Mouse (Mus musculus) inflammation-experienced regulatory T-cells, adult 6 months (primary cell): ENCODE measurements at regions not wholly inside any gene's neighbourhood (a gene's known extent, or its start where the extent isn't known, plus 50 kb on each side); places are given as distances from the start of the nearest gene placed in this dataset.

Experiments used
- ATAC-seq: one replicate; pipeline ENCODE4 v1.8.0; 2017

DNA sequence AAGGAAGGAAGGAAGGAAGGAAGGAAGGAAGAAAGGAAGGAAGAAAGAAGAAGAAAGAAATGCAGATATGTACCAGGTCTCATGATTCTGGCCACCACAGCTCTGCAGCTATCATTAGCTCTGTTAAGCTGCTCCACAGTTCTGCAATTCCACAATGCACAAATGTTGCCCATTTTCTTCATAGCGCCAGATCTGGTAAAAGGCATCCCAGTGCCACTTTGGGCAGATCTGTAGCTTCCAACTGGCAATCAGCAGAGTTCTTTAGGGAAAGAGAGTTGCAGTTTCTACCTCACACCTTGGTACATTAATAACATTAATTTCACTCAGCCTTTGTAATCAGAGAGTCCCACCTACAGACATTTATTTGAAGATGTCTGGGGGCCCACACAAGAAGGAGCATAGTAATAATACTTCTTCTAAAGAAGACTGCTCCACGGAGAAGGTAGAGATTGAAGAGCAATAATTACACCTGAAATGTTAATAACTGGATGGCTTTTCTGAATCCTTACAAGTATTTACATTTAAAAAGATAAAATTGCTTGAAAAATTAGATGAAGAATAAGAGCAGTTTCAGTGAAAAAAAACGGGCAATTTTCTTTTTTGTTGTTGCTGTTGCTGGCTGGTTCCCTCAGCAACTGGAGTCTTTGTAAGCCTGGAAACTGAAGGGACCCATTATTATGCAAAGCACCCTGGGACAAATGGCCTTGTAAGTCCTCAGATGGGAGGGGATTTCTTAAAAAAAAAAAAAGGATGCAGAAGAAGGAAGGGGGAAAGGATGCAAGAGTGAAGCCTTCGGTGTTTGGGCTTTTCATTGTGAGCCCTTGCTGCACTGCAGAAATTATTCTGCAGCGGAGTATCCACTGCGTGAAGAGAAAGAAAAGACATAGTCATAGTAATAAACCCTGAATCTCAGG lies 418.1 kb upstream of the Nr5a2 start:
- ATAC-seq = no peak

DNA sequence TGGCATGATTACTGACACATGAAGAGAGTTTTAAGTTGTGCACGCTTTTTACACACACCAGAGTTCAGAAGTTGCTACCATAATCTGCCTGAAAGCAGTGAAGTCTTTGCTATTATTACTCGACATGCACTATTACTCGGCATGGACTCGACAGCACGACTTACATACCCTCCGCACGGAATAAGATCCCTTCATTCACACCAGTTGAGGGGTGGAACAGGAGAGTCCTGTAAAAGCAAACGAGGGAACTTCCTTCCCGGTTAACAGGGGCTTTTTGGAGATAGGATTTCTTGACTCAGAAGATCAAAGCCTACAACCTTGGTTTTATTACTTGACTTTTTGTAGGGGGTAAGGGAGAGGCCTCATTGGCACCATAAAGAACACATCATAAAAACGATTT lies 416.4 kb upstream of the Nr5a2 start:
- ATAC-seq = no peak

GRCm38 (mm10) chr1:137374641-137375040 lies 414.4 kb upstream of the Nr5a2 start:
- no peak for ATAC-seq

GRCm38 (mm10) chr1:137373509-137374420 lies 413.5 kb upstream of the Nr5a2 start:
- no peak for ATAC-seq

DNA sequence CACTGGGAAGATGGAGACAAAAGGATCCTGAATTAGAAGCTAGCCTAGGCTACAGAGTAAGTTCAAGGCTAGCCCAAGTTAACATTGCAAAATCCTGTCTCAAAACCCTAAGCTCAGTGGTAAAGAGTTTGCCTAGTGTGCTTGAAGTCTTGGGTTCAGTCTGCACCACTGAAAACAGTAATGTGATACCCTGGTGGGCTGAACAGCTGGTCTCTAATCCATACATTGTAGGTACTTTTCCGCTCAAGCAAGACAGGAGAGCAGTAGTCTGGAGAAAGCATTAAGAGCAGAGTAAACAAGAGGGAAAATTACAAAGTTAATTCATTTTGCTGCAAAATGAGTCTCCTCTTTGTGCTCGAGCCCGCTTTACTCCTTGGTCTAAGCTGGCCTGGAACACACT lies 412.0 kb upstream of the Nr5a2 start:
- no peak for ATAC-seq

DNA sequence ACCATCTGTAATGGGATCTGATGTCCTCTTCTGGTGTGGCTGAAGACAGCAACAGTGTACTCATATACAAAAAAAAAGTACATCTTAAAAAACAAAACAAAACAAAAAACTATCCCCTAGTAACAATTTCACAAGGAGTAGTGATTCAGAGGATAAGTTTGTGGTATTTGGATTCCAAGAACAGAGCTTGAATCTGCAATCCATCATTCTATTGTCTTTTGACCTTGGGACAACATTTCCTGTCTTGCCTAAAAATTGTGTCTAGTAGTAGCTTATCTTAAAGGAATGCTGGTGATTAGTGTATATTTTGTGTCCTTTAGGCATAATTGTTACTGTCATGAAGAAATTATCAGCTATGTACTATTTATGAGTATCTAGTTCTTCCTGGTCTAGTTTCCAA lies 404.1 kb upstream of the Nr5a2 start:
- ATAC-seq = no peak

DNA sequence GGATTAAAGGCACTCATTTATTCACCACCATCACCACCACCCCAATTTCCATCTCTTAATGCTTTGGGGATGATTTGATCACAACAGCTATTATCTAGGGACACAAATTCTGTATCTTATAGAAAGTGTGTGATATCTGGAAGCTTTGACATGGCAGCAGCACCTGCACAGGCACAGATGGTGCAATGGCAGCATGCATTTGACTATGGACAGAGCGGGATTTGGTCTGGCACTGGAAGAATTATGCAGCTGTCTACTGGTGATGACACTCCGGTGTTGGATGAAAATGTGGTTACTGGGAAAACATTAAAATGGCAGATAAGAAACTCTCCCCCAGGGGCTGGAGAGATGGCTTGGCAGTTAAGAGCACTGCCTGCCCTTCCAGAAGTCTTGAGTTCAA lies 403.7 kb upstream of the Nr5a2 start:
- no peak for ATAC-seq

DNA sequence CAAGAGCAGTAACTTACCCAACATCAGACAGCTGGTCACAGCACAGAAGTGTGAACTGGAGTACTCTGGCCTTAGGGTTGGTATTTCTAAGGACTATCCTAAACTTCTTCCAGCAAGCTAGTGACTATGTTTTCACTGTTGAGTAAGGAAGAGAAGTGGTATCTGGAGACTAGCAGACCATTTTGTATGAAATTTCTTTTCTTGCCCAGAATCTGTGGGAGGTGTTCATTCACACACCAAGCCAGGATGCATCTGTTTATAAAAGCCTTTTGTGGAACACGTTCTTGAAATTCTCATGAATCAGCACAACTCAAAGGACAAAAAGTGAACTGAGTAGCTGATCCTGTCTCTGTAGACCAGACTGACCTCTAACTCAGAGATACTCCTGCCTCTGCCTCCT lies 403.3 kb upstream of the Nr5a2 start:
- no peak for ATAC-seq

DNA sequence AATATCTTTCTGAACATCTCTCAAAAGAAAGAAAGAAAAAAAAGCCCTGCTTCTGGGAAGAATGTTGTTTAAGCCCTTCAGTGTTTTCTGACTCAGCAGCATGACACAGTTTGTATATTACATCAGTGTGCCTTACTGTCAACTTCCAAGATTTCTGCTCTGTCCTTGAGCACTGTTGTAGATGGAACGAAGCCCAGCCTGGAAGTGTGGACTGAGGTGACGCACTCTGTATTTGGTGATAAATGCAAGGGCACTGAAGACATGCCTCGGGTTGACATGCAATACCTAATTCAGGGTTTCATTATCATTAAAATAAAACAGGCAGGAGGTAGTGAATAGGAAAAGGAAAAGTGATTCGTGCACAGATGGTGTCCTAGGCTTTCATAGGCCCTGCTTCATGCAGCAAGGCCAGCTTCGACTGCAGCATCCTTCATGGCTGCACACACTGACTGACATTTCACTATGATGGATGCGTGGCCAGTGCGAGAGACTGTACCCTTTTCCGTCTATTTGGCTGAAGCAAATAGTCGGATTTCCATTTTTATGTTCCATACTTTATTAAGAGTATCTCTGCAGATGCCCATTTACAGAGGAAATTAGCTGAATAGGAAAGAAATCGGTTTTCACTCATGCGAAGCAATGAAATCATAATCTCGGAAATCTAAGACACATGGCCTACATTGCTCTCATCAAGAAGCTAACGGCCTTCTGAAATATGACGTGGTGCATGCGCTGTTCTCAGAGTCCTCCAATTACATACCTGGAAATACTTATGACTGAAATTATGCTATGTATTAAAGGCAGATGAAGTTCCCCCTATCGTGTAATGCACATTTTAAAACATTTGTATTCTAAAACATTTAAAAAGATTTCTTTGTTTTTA lies 400.7 kb upstream of the Nr5a2 start:
- ATAC-seq = no peak

DNA sequence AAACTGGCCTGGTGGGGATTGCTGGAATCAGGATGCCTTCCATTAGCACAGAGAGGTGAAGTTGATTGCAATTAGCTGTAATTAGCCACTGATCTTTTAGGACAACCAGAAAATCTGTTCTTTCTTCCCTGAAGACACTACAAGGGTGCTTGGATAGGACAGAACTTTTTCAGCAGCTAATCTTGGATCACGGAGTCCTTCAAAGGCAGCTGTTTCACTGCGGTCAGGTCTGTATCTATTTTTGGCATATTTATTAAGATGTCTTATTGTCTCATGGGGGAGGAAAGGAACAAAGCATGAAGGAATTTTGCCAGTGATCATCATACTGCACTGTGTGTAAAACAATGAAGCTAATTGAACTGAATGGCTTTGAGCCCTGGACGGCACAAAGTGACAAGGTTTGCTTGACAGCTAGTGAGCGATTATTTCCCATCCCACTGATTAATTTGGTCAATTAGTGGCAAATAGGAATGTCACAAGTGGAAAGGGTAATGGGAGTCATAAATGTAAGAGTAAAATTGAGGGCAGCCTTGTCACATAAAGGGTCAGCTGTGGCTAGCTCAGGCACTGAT lies 395.8 kb upstream of the Nr5a2 start:
- no peak for ATAC-seq

DNA sequence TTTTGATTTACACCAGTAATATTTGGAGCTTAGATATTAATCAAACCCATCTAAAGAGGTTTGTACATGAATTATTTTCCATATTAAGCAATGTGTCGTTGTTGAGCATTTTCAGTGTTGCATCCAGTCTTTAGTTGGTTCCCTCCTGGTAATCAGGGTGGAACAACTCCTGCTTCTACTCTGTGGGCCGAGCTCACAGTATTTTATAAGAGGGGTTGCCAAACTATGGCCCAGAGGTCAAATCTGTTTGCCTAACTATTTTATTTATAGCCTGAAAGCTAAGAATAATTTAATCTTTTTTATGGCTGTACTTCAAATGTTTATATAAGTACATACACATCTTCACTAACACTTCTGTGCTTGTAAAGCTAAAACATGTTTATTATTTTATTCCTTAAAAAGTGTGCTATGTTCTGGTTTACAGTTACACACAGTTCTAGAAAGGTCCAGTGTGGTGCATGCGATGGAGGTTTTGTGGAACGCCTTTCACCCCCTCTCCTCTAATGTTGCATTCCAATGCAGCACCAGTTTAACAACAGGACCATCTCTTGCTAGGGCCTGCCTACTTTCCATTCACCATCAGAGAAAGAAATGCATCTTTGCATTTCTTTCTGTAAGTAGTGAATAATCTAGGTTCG lies 392.3 kb upstream of the Nr5a2 start:
- no peak for ATAC-seq

DNA sequence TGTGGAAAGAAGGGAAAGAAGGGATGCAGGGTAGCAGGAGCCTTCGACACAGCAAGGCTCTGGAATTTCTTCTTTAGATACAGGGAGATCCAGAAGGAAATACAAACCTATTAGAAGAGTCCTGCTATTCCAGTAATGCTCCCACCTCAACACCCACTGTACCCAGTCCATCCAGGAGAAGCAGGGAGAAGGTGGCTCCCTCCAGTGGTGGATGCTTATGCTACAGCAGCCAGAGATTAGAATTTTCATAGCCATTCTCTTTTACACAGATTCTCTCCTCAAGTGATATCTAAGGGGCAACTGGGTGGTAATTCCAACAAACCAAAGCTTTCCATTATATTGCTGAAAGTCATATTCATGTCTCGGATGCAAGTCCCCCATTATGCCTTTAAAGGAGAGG lies 373.9 kb upstream of the Nr5a2 start:
- ATAC-seq = no peak

GRCm38 (mm10) chr1:137332108-137332769 lies 372.0 kb upstream of the Nr5a2 start:
- ATAC-seq = no peak

DNA sequence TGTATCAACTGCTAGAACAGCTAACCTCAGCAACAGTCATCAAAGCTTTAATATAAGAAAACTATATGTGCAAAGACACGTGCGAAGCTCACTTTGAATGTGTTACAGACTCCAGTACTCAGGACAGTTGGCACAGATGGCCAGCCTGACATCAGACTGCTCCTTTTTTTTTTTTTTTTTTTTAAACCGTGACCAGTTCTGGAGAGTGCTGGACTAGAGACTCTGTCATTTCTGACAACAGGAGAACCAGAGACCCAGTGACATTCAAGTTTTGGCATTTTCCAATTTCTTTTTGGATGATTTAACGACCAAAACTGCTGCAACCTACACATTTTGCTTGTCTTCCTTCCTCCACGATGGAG lies 371.5 kb upstream of the Nr5a2 start:
- no peak for ATAC-seq

DNA sequence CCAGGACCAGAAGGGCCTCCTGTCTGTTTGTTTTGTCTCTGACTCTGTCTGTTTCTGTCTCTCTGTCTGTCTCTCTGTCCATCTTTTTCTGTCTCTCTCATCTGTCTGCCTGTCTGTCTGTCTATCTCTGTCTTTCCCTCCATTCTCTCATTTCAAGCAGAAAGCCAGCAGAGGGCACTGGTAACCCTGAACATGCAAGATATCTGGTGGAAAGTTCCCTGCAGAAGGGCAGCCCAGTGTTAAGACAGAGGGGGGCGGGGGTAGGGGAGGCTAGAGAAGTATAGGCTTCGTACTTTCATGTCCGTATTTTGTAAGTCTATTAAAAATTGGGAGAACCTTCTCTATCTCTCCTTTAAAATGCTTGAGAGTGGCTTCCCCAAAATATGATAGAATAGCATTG lies 370.4 kb upstream of the Nr5a2 start:
- no peak for ATAC-seq

DNA sequence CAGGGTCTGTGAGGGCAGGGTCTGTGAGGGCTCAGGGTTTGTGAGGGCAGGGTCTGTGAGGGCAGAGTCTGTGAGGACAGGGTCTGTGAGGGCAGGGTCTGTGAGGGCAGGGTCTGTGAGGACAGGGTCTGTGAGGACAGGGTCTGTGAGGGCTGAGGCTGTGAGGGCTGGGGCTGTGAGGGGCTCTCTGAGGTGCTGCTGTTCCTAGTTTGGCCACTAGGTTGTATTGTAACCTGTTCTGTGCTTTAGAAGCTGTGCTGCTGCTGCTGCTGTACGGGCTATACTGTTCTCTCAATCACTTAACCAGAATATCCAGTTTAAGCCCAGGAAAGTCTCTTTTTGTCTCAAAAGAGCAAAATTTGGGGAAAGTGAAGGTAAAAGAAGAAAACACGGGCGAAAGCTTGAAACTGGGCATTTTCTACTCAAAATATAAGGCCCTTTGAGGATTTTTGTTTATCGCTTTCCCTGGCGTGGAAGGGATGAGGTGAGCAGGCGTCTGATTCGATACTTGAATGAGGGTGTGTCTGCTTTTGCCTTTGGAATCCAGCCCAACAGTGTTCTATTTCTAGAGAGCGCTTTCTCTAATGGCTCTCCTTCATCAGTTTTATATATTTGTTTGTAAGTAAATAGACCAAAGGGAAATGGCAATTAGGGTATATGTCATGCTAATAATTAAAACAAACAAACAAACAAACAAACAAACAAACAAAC lies 363.8 kb upstream of the Nr5a2 start:
- ATAC-seq = no peak

DNA sequence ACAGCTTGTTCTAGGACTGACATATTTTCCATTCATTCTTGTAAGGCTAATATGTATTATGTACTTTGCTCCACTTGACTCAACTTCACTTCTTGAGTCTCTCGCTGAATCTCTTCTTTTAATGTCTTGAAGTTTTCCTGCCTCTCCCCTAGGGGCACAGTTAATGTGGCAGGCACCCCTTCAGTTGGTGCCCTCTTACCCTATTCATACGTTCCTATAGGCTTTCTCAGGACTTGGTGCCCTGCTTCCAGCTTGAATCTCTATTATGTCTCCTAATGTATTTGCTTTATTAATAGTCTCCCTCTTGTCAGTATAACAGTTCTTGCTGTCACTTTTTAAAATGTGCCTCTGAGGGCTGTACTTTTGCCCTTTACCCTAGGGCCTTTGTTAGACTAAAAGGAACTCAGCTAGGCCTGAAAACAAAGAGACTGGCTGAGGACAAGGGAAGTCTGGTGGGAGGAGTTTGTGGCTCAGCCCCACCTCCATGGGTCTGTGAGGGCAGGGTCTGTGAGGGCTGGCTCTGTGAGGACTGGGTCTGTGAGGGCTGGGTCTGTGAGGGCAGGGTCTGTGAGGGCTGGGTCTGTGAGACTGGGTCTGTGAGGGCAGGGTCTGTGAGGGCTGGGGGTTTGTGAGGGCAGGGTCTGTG lies 362.9 kb upstream of the Nr5a2 start:
- no peak for ATAC-seq

DNA sequence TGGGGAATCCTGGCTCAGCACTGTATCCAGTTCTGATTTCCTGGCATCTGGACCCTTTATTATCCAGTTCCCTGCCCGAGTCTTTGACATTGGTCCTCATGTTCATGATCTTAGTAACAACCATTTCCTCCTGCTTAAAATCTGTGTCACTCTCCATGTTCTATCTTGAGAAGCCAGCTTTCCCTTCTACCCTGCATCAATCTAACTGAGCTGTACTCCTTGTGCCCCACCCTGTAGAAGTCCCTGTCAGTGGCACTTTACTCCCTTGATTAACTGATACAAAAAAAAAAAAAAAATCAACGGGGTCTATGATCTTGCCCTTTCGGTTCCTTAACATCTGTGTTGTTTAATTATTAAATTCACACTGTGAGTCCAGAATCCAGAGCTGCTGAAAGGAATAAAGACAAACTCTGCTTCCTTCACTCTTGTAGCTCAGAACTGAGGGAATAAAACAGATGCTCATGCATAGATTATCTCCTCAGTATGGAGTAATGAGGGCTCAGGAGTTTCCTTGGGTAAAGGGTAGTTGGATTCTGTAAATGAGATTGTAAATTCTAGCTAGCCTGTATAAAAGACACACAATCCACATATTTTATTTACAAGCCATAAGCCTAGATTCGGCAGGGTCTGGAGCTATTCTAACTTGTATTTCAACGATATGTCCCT lies 342.6 kb upstream of the Nr5a2 start:
- ATAC-seq = no peak

GRCm38 (mm10) chr1:137297780-137298569 lies 337.7 kb upstream of the Nr5a2 start:
- ATAC-seq = no peak
